Mouse (Mus musculus): ENCODE measurements around the gene Emc9.

Emc9 gene

GRCm38 (mm10) chr14:55590748-55591330 is 5.7 kb upstream of the Emc9 start, which contains the start of gene Psme2:
Gene Psme2, minus strand, starts transcription at chr14:55591113.
- DNase-seq, result peak; percentile 96

GRCm38 (mm10) chr14:55589771-55590448 is 4.8 kb upstream of the Emc9 start:
- no peak for DNase-seq

GRCm38 (mm10) chr14:55589271-55589670 is 4.2 kb upstream of the Emc9 start:
- no peak for DNase-seq

GRCm38 (mm10) chr14:55586149-55586548 is 1.0 kb upstream of the Emc9 start:
- DNase-seq, result no peak

GRCm38 (mm10) chr14:55585566-55585960 is 461 bp upstream of the Emc9 start:
- DNase-seq, result no peak

- DNase-seq, result no peak
Measured at GRCm38 (mm10) chr14:55584303-55584701, 800 bp downstream of the Emc9 start.

GRCm38 (mm10) chr14:55581981-55582681 is 3.0 kb downstream of the Emc9 start:
- no peak for DNase-seq

- no peak for DNase-seq
Measured at GRCm38 (mm10) chr14:55580731-55581130, 4.4 kb downstream of the Emc9 start.

GRCm38 (mm10) chr14:55579511-55580496 is 5.3 kb downstream of the Emc9 start:
- DNase-seq, result no peak

- peak; percentile 84 for DNase-seq
Measured at GRCm38 (mm10) chr14:55578668-55579269, 6.3 kb downstream of the Emc9 start.

- DNase-seq, result peak; percentile 90
Measured at GRCm38 (mm10) chr14:55577871-55578667, 7.0 kb downstream of the Emc9 start, which contains the start of gene Psme1. Gene Psme1, plus strand, starts transcription at chr14:55578123.

- DNase-seq, result peak; percentile 48
Measured at GRCm38 (mm10) chr14:55576376-55576775, 8.7 kb downstream of the Emc9 start.

GRCm38 (mm10) chr14:55575711-55576110 is 9.4 kb downstream of the Emc9 start:
- DNase-seq, result peak; percentile 47

- no peak for DNase-seq
Measured at GRCm38 (mm10) chr14:55575302-55575701, 9.8 kb downstream of the Emc9 start, which contains the start of gene Fitm1. Gene Fitm1, plus strand, starts transcription at chr14:55575617.

- no peak for DNase-seq
Measured at GRCm38 (mm10) chr14:55571760-55572159, 13.3 kb downstream of the Emc9 start.

- DNase-seq, result no peak
Measured at GRCm38 (mm10) chr14:55570588-55570987, 14.5 kb downstream of the Emc9 start.

GRCm38 (mm10) chr14:55567496-55567895 is 17.6 kb downstream of the Emc9 start:
- no peak for DNase-seq

- DNase-seq, result no peak
Measured at GRCm38 (mm10) chr14:55565748-55566147, 19.4 kb downstream of the Emc9 start.

- DNase-seq, result no peak
Measured at GRCm38 (mm10) chr14:55563249-55563648, 21.9 kb downstream of the Emc9 start.

- DNase-seq, result no peak
Measured at GRCm38 (mm10) chr14:55561860-55562259, 23.2 kb downstream of the Emc9 start.
